Mouse (Mus musculus) spleen, adult 2 months (tissue): ENCODE measurements around the gene B230118H07Rik.

Experiments used
- CTCF ChIP-seq: fragments of 200-500 bp; IDR thresholded peaks from 2 replicates; pipeline ENCODE4 v1.5.1; 2011; ENCODE audit warnings: mild to moderate bottlenecking, inconsistent platforms; ENCODE audit not compliant: insufficient read depth, insufficient read length, insufficient replicate concordance; ENCODE audit errors: extremely low read depth
- POLR2A ChIP-seq: fragments of 200-500 bp; IDR thresholded peaks from 2 replicates; pipeline ENCODE4 v1.6.1; 2011; ENCODE audit warnings: low read depth, low read length, inconsistent platforms

DNA sequence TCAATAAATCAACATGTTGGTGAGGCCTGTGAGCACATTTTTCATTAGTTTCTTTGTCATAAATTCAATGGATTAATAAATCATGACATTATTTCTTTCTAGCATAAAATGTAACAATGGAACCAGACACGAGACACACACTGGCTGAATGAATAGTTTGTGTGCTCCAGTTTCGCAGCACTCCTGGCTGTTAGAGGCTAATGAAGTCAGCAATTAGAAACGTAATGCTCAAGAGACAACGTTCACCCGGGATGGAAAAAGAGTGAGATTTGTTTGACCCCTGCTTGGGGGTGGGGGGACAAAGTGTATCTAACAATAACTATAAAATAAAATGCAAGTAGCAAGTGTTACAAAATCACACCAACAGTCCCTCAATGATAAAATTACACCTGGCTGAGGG lies 95.5 kb downstream of the B230118H07Rik start:
- TF ChIP-seq CTCF (no peak), POLR2A (no peak)
